Mouse (Mus musculus) megakaryocyte, adult 5-6 weeks (primary cell): Measurements from ENCODE around the gene Slc44a2. TPM values are rescaled to one million over a fixed set of nuclear protein-coding genes. Genes with fewer than 3 reads are reported as not detected.
"Not testable (repeated sequence)": the region's sequence is repeated elsewhere in the genome, so short reads cannot be mapped to it uniquely, and the experiment has no call there.

Source experiments
- ATAC-seq: 2 replicates; pipeline ENCODE4 v1.8.0; 2016; ENCODE audit warnings: mild to moderate bottlenecking, inconsistent platforms; ENCODE audit not compliant: poor library complexity, severe bottlenecking
- total RNA-seq, 2 experiments: library from RNA; stranded (forward) in 1 of 2; stranded (reverse) in 1 of 2; fragments of 153-499, 151-499 nt in 1 of 2; fragments of 221-1000, 200-1000 nt in 1 of 2; gene quantifications; 2 replicates each; pipeline versions ENCODE4 v1.2.3 to v1.2.4; 2015 to 2017

Slc44a2 gene
- total RNA-seq, 2 experiments from 2014 or later: 101 to 112 TPM

DNA sequence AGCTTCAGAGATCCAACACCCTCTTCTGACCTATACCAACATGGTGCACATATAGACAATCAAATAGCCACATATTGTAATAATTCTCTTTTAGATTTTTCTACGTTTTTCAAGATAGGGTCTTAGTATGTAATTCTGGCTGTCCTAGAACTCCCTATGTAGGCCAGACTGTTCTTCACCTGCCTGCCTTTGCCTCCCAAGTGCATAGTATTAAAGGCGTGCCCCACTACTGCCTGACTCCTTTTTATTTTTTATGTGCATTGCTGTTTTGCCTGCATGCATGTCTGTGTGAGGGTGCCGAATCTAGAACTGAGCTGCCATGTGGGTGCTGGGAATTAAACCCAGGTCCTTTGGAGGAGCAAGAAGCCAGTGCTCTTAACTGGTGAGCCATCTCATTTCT, 28.2 kb upstream of the Slc44a2 start:
- ATAC-seq: no peak

- ATAC-seq: no peak
Observed at GRCm38 (mm10) chr9:21299014-21299413, 21.5 kb upstream of the Slc44a2 start.

DNA sequence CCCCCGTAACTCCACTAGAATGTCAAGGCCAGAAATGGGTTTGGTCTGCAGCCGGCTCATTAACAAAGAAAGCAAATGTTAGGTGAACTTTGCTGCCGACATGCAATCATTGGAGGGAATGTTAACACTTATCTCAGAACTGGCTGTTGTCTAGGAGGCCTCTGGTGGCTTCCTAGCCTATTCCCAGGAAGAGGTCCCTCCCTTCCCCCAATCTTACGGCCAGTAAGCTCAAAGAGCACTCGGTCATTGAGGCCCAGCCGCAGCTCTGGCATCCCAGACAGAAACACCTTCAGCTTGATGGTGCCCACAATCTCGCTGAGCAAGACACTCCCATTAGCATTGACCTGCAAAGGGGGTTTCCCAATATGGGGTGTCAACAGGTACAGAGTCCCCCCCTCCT, 15.4 kb upstream of the Slc44a2 start:
- no peak for ATAC-seq

- peak; percentile 92 for ATAC-seq
Observed at GRCm38 (mm10) chr9:21309150-21309741, 11.3 kb upstream of the Slc44a2 start.

GRCm38 (mm10) chr9:21311695-21312094, 8.8 kb upstream of the Slc44a2 start:
- no peak for ATAC-seq

DNA sequence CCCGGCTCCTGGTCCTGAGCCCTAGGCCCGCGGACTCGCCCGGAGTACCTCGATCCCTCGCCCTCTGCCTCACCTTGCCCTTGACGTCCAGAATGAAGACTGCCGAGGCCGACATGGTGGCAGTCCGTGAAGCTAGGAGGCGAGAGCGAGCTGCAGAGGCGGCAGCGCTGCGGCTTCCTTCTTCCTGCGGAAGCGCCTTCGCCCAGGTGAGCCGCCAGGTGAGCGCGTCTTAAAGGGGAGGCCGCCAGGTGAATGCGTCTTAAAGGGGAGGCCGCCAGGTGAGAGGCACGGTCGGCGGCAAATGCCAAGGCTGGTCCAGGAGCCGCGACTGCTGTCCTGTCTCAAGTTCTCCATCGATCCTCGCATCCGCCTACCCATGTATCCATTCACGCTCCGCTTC, 8.4 kb upstream of the Slc44a2 start, which contains the start of gene Ap1m2:
Gene Ap1m2, minus strand, starts transcription at position 204 of the 400 bp plus-strand sequence.
- no peak for ATAC-seq

- peak; percentile 73 for ATAC-seq
Observed at GRCm38 (mm10) chr9:21313394-21313793, 7.1 kb upstream of the Slc44a2 start.

DNA sequence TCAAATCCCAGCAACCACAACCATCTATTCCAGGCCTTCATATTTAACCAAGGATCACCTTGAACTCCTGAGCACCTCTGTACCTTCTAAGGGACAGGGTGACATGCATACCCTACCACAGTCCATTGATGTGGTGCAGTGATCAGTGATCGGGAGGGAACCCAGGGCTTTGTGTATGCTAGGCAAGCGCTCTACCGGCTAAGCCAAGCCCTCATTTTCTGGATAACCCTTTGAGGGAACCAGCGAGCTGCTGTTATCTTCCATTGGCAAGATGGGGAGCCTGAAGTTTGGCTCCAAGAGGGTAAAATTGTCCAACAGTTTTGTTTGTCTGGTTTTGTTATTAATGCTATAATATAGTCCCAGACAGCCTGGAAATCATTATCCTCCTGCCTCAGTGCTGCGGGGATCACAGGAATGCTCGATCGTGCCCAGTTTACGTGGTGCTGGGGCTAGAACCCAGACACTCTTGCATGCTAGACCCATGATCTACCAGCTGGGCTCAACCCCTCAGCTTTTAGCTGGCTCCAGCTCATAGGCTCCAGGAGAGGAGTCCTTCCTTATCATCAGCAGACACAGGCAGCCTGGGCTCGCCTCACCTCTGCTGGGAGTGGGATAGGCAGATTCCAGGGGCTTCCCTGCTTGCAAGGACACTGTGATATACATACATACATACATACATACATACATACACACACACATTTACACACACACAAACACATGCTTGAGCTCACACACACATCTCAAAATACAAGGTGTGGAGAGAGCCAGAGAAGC, 5.9 kb upstream of the Slc44a2 start:
- ATAC-seq: no peak

DNA sequence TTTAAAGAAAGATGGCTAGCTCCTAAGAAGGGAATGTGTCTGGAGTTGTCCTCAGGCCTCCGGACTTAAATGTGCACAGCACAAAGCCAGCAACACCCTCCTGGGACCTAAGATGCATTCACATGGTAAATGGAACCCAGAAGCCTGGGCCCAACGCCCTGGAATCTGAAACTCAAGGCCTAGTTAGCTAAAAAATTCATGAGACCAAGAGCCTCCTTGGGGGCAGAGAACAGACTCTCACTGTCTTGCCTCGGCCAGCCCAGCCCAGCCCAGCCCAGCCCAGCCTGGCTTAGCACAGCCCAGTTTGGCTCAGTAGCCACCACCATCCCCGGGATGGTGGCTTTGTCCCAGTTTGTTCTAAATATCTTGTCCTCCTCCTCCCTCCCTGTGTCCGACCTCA, 5.1 kb upstream of the Slc44a2 start:
- ATAC-seq: no peak

DNA sequence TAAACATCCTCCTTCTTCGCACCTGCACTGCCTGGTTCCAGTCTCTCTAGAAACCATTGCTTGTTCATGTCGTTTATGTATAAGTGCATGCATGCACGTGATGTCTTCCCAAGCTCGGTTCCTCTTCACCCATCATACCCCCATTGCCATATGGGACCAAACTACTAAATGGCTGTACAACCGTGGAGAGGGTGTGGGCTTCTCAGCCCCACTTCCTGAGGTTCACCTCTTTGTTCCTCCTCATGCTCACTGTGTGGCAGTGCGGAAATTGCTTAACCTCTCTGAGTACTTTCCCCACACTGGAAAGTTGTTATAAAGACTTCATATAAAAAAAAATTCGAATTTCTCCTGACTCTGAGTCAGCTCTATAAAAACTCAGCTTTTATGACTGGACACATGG, 3.8 kb upstream of the Slc44a2 start:
- peak; percentile 62 for ATAC-seq

DNA sequence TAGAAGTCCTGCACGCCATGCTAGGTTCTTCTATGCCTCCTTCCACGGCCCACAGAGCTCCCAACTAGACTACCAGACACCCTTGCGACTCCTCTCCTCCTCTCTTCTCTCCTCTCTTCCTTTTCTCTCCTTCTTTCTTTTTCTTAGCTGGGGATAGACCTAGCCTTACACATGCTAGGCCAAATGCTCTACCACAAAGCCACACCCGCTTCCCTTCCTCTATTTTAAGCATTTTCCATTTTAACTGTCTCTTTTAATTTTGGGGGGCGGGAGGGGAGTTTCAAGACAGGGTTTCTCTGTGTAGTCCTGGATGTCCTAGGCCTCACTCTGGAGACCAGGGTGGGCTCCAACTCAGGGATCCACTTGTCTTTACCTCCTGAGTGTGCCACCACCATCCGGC, 1.7 kb upstream of the Slc44a2 start:
- no peak for ATAC-seq

- ATAC-seq: no peak
Observed at GRCm38 (mm10) chr9:21319503-21319902, 995 bp upstream of the Slc44a2 start.

DNA sequence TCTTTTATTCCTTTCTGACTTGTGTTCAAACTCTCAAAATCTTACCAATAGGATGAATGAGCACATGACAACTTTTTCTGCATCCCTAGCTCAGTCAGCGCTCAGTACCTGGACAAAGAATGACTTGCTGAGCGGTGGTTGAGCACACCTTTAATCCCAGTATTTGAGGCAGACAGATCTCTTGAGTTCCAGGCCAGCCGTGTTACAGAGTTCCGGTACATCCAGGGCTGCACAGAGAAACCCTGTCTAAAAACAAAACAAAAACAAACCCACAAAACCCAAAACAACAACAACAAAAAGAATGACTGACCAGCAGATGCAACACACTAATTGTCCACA, 249 bp upstream of the Slc44a2 start:
- ATAC-seq: no peak

GRCm38 (mm10) chr9:21321513-21321835, 976 bp downstream of the Slc44a2 start:
- ATAC-seq: peak; percentile 70

DNA sequence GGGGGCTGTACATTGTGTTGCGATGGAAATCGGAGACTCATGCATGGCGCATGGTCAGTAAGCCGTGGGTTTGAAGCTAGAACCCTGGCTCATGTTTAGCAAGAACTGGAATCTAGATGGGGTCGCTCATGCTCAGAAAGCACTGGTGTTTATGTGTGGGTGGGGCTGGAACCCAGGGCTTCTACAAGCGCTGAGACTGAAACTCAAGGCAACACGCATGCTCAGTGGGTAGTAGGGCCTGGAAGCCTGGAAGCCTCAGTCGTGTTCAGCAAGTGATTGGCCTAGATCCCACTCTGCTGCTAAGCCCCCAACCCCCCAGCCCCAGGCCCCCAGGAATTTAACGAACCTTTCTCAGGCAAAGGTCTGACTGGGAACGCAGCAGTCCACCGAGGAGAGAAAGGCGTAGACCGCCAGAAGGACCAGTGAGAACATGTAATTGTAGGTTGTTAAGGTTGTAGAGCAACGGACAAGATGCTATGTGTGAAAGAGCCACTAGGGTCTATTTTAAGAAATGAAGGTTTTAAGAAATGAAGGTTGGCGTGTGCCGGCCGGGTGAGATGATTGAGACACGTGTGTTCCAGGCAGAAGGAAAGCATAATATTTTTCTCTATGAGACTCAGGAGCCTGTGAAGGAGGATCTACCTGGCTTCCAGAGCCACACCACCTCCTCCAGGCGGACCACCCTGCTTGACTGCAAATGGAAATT, 1.9 kb downstream of the Slc44a2 start:
- ATAC-seq: no peak

GRCm38 (mm10) chr9:21322917-21323297, 2.4 kb downstream of the Slc44a2 start:
- not testable (repeated sequence) for ATAC-seq

- ATAC-seq: no peak
Observed at GRCm38 (mm10) chr9:21324269-21324668, 3.8 kb downstream of the Slc44a2 start.

- peak; percentile 33 for ATAC-seq
Observed at GRCm38 (mm10) chr9:21327569-21327968, 7.1 kb downstream of the Slc44a2 start.

DNA sequence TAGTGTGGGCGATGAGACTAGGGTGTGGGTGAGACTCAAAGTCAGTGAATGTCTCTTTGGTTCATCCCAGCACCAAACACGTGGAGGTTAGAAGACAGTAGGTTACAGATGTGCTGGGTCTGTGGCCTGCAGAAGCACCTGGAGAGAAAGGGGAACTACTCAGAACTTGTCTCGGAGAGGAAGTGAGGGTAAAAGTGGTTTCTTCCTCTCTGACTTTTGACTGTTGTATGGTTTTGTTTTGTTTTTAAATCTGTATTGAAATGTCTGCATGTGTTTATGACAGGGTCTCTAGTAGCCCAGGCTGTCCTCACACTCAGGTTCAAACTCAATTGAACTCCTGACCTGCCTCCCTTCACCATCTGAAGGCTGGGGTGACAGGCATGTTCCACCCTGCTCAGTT, 7.5 kb downstream of the Slc44a2 start:
- ATAC-seq: peak; percentile 78

DNA sequence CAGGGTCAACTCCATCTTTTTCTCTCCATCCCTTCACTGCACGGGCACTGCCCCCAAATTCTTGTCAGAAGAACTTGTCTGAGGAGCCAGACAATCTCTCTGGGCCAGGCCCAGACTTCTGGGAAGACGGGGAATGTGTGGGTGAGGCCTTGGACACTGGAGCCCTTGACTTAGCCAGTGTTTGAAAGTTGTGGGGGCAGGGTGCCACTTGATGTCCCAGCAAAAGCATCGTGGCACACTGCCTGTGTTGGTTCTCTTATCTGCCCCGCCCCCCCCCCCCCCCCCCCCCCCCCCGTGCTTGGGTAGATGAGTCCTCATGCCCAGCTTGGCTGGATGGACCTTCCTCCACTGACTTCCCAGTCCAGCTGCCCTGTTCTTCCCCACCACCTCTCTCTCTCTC, 8.5 kb downstream of the Slc44a2 start:
- ATAC-seq: no peak

- ATAC-seq: no peak
Observed at GRCm38 (mm10) chr9:21329699-21330289, 9.3 kb downstream of the Slc44a2 start.
